Mouse (Mus musculus): Measurements from ENCODE around the gene Mfsd4a. TPM values are rescaled to one million over a fixed set of nuclear protein-coding genes. Genes with fewer than 3 reads are reported as not detected.
A peak's percentile ranks its signal among the peaks of the same experiment; 100 is the strongest.

Mfsd4a gene
- polyA plus RNA-seq, 1 experiment from 2014 or later, result 13.0 TPM

GRCm38 (mm10) chr1:131992561-131993001, 75.3 kb downstream of the Mfsd4a start:
- Histone ChIP-seq H3K4me1 (no peaks in the 10 kb centered on the region), H3K36me3 (replicated peaks) (no peaks in the 10 kb centered on the region), H3K9me3 (no peaks in the 10 kb centered on the region), H3K27me3 (ENCODE audit: poor library complexity, severe bottlenecking) (no peaks in the 10 kb centered on the region), H3K27ac (no peak overlapping the region), H3K4me3 (no peak overlapping the region)
- DNase-seq (ENCODE audit: extremely low spot score, low spot score), result no peak
- WGBS, result 88% methylated on average over 7 of the region's 7 CpGs

- Histone ChIP-seq H3K4me3 (no peak overlapping the region), H3K27ac (no peak overlapping the region), H3K9me3 (no peaks in the 10 kb centered on the region), H3K4me1 (no peaks in the 10 kb centered on the region), H3K36me3 (replicated peaks) (no peaks in the 10 kb centered on the region), H3K27me3 (ENCODE audit: poor library complexity, severe bottlenecking) (no peaks in the 10 kb centered on the region)
- DNase-seq (ENCODE audit: extremely low spot score, low spot score), result no peak
- WGBS, result 87% methylated on average over 9 of the region's 9 CpGs
Observed at GRCm38 (mm10) chr1:131990083-131990760, 77.6 kb downstream of the Mfsd4a start.

- H3K36me3 ChIP-seq (replicated peaks), result 0 out of 2 replicates have a peak, but pooled peaks cover 2% of the 10 kb centered on the region
- no peak for DNase-seq (ENCODE audit: extremely low spot score, low spot score)
- H3K27ac ChIP-seq, result no peak overlapping the region
- H3K4me3 ChIP-seq, result no peak overlapping the region
- H3K27me3 ChIP-seq (ENCODE audit: poor library complexity, severe bottlenecking), result no peaks in the 10 kb centered on the region
- WGBS, result 76% methylated on average over 4 of the region's 4 CpGs
- no peaks in the 10 kb centered on the region for H3K4me1 ChIP-seq
- no peaks in the 10 kb centered on the region for H3K9me3 ChIP-seq
Observed at GRCm38 (mm10) chr1:131989476-131989875, 78.4 kb downstream of the Mfsd4a start.

- no peak for DNase-seq (ENCODE audit: extremely low spot score, low spot score)
- Histone ChIP-seq H3K4me1 (no peaks in the 10 kb centered on the region), H3K27me3 (ENCODE audit: poor library complexity, severe bottlenecking) (no peaks in the 10 kb centered on the region), H3K9me3 (no peaks in the 10 kb centered on the region), H3K4me3 (no peak overlapping the region), H3K27ac (no peak overlapping the region), H3K36me3 (replicated peaks) (peaks cover 11% of the 10 kb centered on the region; the same call in 1 of the 2 replicates)
- WGBS, result 76% methylated on average over 15 of the region's 15 CpGs
Observed at GRCm38 (mm10) chr1:131987432-131987831, 80.4 kb downstream of the Mfsd4a start.

GRCm38 (mm10) chr1:131983806-131984205, 84.1 kb downstream of the Mfsd4a start:
- Histone ChIP-seq H3K4me1 (peaks cover 26% of the 10 kb centered on the region), H3K36me3 (replicated peaks) (peaks cover 31% of the 10 kb centered on the region), H3K27me3 (ENCODE audit: poor library complexity, severe bottlenecking) (no peaks in the 10 kb centered on the region), H3K27ac (no peak overlapping the region), H3K9me3 (no peaks in the 10 kb centered on the region), H3K4me3 (no peak overlapping the region)
- DNase-seq (ENCODE audit: extremely low spot score, low spot score), result no peak
- 84% methylated on average over 2 of the region's 2 CpGs for WGBS

- Histone ChIP-seq H3K4me3 (no peak overlapping the region), H3K9me3 (no peaks in the 10 kb centered on the region), H3K27me3 (ENCODE audit: poor library complexity, severe bottlenecking) (no peaks in the 10 kb centered on the region), H3K27ac (no peak overlapping the region), H3K4me1 (peaks cover 30% of the 10 kb centered on the region), H3K36me3 (replicated peaks) (peaks cover 40% of the 10 kb centered on the region)
- peak; percentile 77 for DNase-seq (ENCODE audit: extremely low spot score, low spot score)
- WGBS, result 26% methylated on average over 5 of the region's 5 CpGs
Observed at GRCm38 (mm10) chr1:131982907-131983306, 85.0 kb downstream of the Mfsd4a start.

- WGBS, result 49% methylated on average over 12 of the region's 12 CpGs
Observed at GRCm38 (mm10) chr1:131981378-131982013, 86.4 kb downstream of the Mfsd4a start.

GRCm38 (mm10) chr1:131980471-131980870, 87.4 kb downstream of the Mfsd4a start:
- no peak for DNase-seq (ENCODE audit: extremely low spot score, low spot score)
- H3K27me3 ChIP-seq (ENCODE audit: poor library complexity, severe bottlenecking), result no peaks in the 10 kb centered on the region
- no peak overlapping the region for H3K4me3 ChIP-seq
- 19% methylated on average over 2 of the region's 2 CpGs for WGBS
- peaks cover 54% of the 10 kb centered on the region for H3K4me1 ChIP-seq
- peak overlapping the region; percentile 62 for H3K27ac ChIP-seq
- H3K9me3 ChIP-seq, result no peaks in the 10 kb centered on the region
- peaks cover 52% of the 10 kb centered on the region for H3K36me3 ChIP-seq (replicated peaks)

More at GRCm38 (mm10) chr1:131981378-131982013, 86.4 kb downstream of the Mfsd4a start:
- DNase-seq (ENCODE audit: extremely low spot score, low spot score), result peak; percentile 79
- Histone ChIP-seq H3K4me1 (peaks cover 44% of the 10 kb centered on the region), H3K4me3 (no peak overlapping the region), H3K27ac (peak overlapping the region; percentile 62), H3K36me3 (replicated peaks) (peaks cover 52% of the 10 kb centered on the region), H3K9me3 (no peaks in the 10 kb centered on the region), H3K27me3 (ENCODE audit: poor library complexity, severe bottlenecking) (no peaks in the 10 kb centered on the region)

- DNase-seq (ENCODE audit: extremely low spot score, low spot score), result no peak
- Histone ChIP-seq H3K27ac (peak overlapping the region; percentile 22), H3K4me3 (no peak overlapping the region), H3K4me1 (peaks cover 90% of the 10 kb centered on the region), H3K36me3 (replicated peaks) (peaks cover 39% of the 10 kb centered on the region), H3K27me3 (ENCODE audit: poor library complexity, severe bottlenecking) (peaks cover 17% of the 10 kb centered on the region; the same call in 1 of the 2 replicates), H3K9me3 (no peaks in the 10 kb centered on the region)
- 88% methylated on average over 5 of the region's 5 CpGs for WGBS
Observed at GRCm38 (mm10) chr1:131976886-131977285, 91.0 kb downstream of the Mfsd4a start.

GRCm38 (mm10) chr1:131973991-131974390, 93.9 kb downstream of the Mfsd4a start:
- no peak for DNase-seq (ENCODE audit: extremely low spot score, low spot score)
- WGBS, result 71% methylated on average over 6 of the region's 6 CpGs
- H3K4me3 ChIP-seq, result no peak overlapping the region
- peaks cover 23% of the 10 kb centered on the region for H3K36me3 ChIP-seq (replicated peaks)
- H3K27me3 ChIP-seq (ENCODE audit: poor library complexity, severe bottlenecking), result peaks cover 38% of the 10 kb centered on the region
- H3K27ac ChIP-seq, result peak overlapping the region; percentile 92
- peaks cover 95% of the 10 kb centered on the region for H3K4me1 ChIP-seq
- H3K9me3 ChIP-seq, result no peaks in the 10 kb centered on the region

Other genes starting within 250 kb of the Mfsd4a start
- 11.2 and 11.3 TPM in 2 replicates for gene Slc41a1, start 240.6 kb downstream of the Mfsd4a start, polyA plus RNA-seq (2016; fragmentation: Nextera tagmentation; extraction: Ambion mirVana)
- gene Rab29, start 200.8 kb downstream of the Mfsd4a start, polyA plus RNA-seq (2016; fragmentation: Nextera tagmentation; extraction: Ambion mirVana), result 9.2 and 10.4 TPM in 2 replicates
- 120 and 122 TPM in 2 replicates for gene Nucks1, start 157.5 kb downstream of the Mfsd4a start, polyA plus RNA-seq (2016; fragmentation: Nextera tagmentation; extraction: Ambion mirVana)
- gene Slc45a3, start 105.1 kb downstream of the Mfsd4a start, polyA plus RNA-seq (2016; fragmentation: Nextera tagmentation; extraction: Ambion mirVana), result 9.0 and 9.3 TPM in 2 replicates
- gene Elk4, start 60.5 kb downstream of the Mfsd4a start, polyA plus RNA-seq (2016; fragmentation: Nextera tagmentation; extraction: Ambion mirVana), result 12.0 and 13.8 TPM in 2 replicates
- 1.4 and 1.5 TPM in 2 replicates for gene Cdk18, start 71.6 kb upstream of the Mfsd4a start, polyA plus RNA-seq (2016; fragmentation: Nextera tagmentation; extraction: Ambion mirVana)
- 4.1 and 4.2 TPM in 2 replicates for gene Lemd1, start 123.4 kb upstream of the Mfsd4a start, polyA plus RNA-seq (2016; fragmentation: Nextera tagmentation; extraction: Ambion mirVana)
- 1.8 and 3.3 TPM in 2 replicates for gene AC124108.1, start 123.4 kb upstream of the Mfsd4a start, polyA plus RNA-seq (2016; fragmentation: Nextera tagmentation; extraction: Ambion mirVana)
- gene Gm10188, start 161.7 kb upstream of the Mfsd4a start, polyA plus RNA-seq (2016; fragmentation: Nextera tagmentation; extraction: Ambion mirVana), result not detected in 2 replicates
- gene Klhdc8a, start 230.6 kb upstream of the Mfsd4a start, polyA plus RNA-seq (2016; fragmentation: Nextera tagmentation; extraction: Ambion mirVana), result 0.30 and 0.33 TPM in 2 replicates
- 49.9 TPM in 2 replicates for gene Nuak2, start 248.1 kb upstream of the Mfsd4a start, polyA plus RNA-seq (2016; fragmentation: Nextera tagmentation; extraction: Ambion mirVana)

All from forebrain, embryonic 10.5 days (tissue).